Comparison of ENCODE assay signal across 27 mouse cellular contexts in genomic region chr2:127145699-127146098, GRCm38 (mm10). TPM values are rescaled to one million over a fixed set of nuclear protein-coding genes. Genes with fewer than 3 reads are reported as not detected.
DNase-seq lines count a peak whose midpoint lies in the region; ATAC-seq lines count a peak whose summit lies in the region.
"Had no signal": no experiment of that assay in that cellular context is flagged by ENCODE, and none has a peak within 500 bp of the region (broad histone marks: within the 10 kb centered on the region; RNA-seq: fewer than 3 reads in every experiment).

No protein-coding gene starts in this region.

- no peak overlapping the region for H3K4me3 ChIP-seq in heart, embryonic 11.5 days (ENCODE audit: low read depth, low read length)
- H3K4me3 ChIP-seq in liver, embryonic 12.5 days: no peak overlapping the region
- no peak overlapping the region for H3K4me3 ChIP-seq in liver, embryonic 15.5 days (replicated peaks)
- H3K4me3 ChIP-seq: embryonic facial prominence, embryonic 10.5 days; embryonic facial prominence, embryonic 13.5 days; erythroblast, embryonic 14.5 days; forebrain, embryonic 13.5 days; heart, embryonic 13.5 days had no signal

- peak; percentile 48 for DNase-seq in heart, adult 11 months
- no peak for DNase-seq in layer of hippocampus, postnatal 14 days (ENCODE audit: low spot score in 2 of 2)
- no peak for DNase-seq in gastrocnemius, postnatal 10 days
- DNase-seq in left cerebral cortex, postnatal 4 days: no peak
- DNase-seq in embryo, embryonic 9.5 days (ENCODE audit: extremely low spot score): no peak
- DNase-seq: adrenal gland, postnatal 10 days; adrenal gland, postnatal 36 days; cerebellum, adult 11 months; cerebellum, adult 2 months; cerebellum, adult 9-11 months; cerebellum, postnatal 25 days; gastrocnemius, postnatal 14 days; heart, adult 18-20 months; heart, postnatal 14 days; heart, postnatal 4 days had no signal

- 0 out of 2 replicates have a peak, but pooled peaks cover 2% of the 10 kb centered on the region for H3K9me3 ChIP-seq in heart, embryonic 11.5 days (replicated peaks; ENCODE audit: control insufficient read depth, low read length)
- 0 out of 2 replicates have a peak, but pooled peaks cover 4% of the 10 kb centered on the region for H3K9me3 ChIP-seq in liver, embryonic 12.5 days (replicated peaks)
- H3K9me3 ChIP-seq in liver, embryonic 15.5 days (replicated peaks): no peaks in the 10 kb centered on the region
- H3K9me3 ChIP-seq: embryonic facial prominence, embryonic 10.5 days; embryonic facial prominence, embryonic 13.5 days had no signal

- H3K9ac ChIP-seq in heart, embryonic 11.5 days (ENCODE audit: low read depth, low read length): no peak overlapping the region
- peak overlapping the region; percentile 48; the same call in 1 of the 2 replicates for H3K9ac ChIP-seq in liver, embryonic 12.5 days
- H3K9ac ChIP-seq in liver, embryonic 15.5 days: peak overlapping the region; percentile 15; the same call in 1 of the 2 replicates
- H3K9ac ChIP-seq: embryonic facial prominence, embryonic 13.5 days; forebrain, embryonic 13.5 days; heart, embryonic 13.5 days; hindbrain, embryonic 14.5 days had no signal

- H3K36me3 ChIP-seq in heart, embryonic 11.5 days (ENCODE audit: control insufficient read depth, insufficient read depth, low read length): peaks cover 8% of the 10 kb centered on the region; the same call in 1 of the 2 replicates
- peaks cover 13% of the 10 kb centered on the region for H3K36me3 ChIP-seq in liver, embryonic 12.5 days
- peaks cover 13% of the 10 kb centered on the region for H3K36me3 ChIP-seq in liver, embryonic 15.5 days (replicated peaks)

- intact Hi-C loops in left cerebral cortex, postnatal 4 days (cut with DNase I): no loop called here

- no peak for ATAC-seq in heart, embryonic 11.5 days (replicated peaks; ENCODE audit: insufficient number of reproducible peaks, low FRiP score, low TSS enrichment)
- peak; percentile 46 for ATAC-seq in liver, embryonic 12.5 days
- peak; percentile 35 for ATAC-seq in liver, embryonic 15.5 days (ENCODE audit: insufficient read depth)
- ATAC-seq: forebrain, embryonic 13.5 days; forebrain, embryonic 16.5 days; hindbrain, postnatal 0 days; Patski had no signal

- H3K4me2 ChIP-seq in heart, embryonic 11.5 days: no peak overlapping the region
- H3K4me2 ChIP-seq in liver, embryonic 12.5 days: peak overlapping the region; percentile 42
- peak overlapping the region; percentile 27 for H3K4me2 ChIP-seq in liver, embryonic 15.5 days
- H3K4me2 ChIP-seq: embryonic facial prominence, embryonic 13.5 days; forebrain, embryonic 13.5 days; heart, embryonic 13.5 days; hindbrain, embryonic 14.5 days had no signal

- no peak overlapping the region for H3K27ac ChIP-seq in heart, embryonic 11.5 days (ENCODE audit: low read depth, low read length)
- peak overlapping the region; percentile 72 for H3K27ac ChIP-seq in liver, embryonic 12.5 days
- H3K27ac ChIP-seq in liver, embryonic 15.5 days (replicated peaks): peak overlapping the region; percentile 71
- H3K27ac ChIP-seq: embryonic facial prominence, embryonic 10.5 days; embryonic facial prominence, embryonic 13.5 days; forebrain, embryonic 13.5 days; heart, embryonic 13.5 days; hindbrain, embryonic 14.5 days; hindbrain, postnatal 0 days had no signal

- WGBS in heart, embryonic 11.5 days (ENCODE audit: insufficient replicate concordance): 65% methylated on average over 3 of the region's 3 CpGs
- WGBS in liver, embryonic 12.5 days (ENCODE audit: insufficient replicate concordance): 27% methylated on average over 3 of the region's 3 CpGs
- WGBS in liver, embryonic 15.5 days (ENCODE audit: insufficient replicate concordance): 23% methylated on average over 3 of the region's 3 CpGs

- peaks cover 8% of the 10 kb centered on the region for H3K4me1 ChIP-seq in heart, embryonic 11.5 days (ENCODE audit: control insufficient read depth, insufficient read depth, low read length)
- H3K4me1 ChIP-seq in liver, embryonic 12.5 days: peaks cover 55% of the 10 kb centered on the region
- H3K4me1 ChIP-seq in liver, embryonic 15.5 days (replicated peaks): peaks cover 57% of the 10 kb centered on the region

- no peaks in the 10 kb centered on the region; the same call in 1 of the 2 replicates for H3K27me3 ChIP-seq in heart, embryonic 11.5 days (ENCODE audit: control insufficient read depth, insufficient read depth, low read length)
- H3K27me3 ChIP-seq in liver, embryonic 12.5 days (replicated peaks): no peaks in the 10 kb centered on the region
- H3K27me3 ChIP-seq in liver, embryonic 15.5 days: no peaks in the 10 kb centered on the region
- H3K27me3 ChIP-seq: embryonic facial prominence, embryonic 13.5 days; forebrain, embryonic 13.5 days had no signal

RNA-seq across cellular contexts. Expression of gene Itpripl1, which starts 2.5 kb away (rescaled TPM):
- polyA plus RNA-seq in heart, embryonic 11.5 days (2014; fragmentation: Nextera tagmentation; extraction: Ambion mirVana): 11.2 TPM in 2 replicates
- polyA plus RNA-seq in liver, embryonic 12.5 days (2016; fragmentation: Nextera tagmentation; extraction: Ambion mirVana): 28.8 and 30.1 TPM in 2 replicates
- 23.3 and 24.0 TPM in 2 replicates for polyA plus RNA-seq in liver, embryonic 15.5 days (2015; fragmentation: Nextera tagmentation; extraction: Ambion mirVana)
- 1 to 10 TPM; 3.3 to 7.1 TPM for total RNA-seq in layer of hippocampus, postnatal 14 days (2021)
- 1 to 10 TPM; 6.7 to 8.0 TPM for total RNA-seq in gastrocnemius, postnatal 10 days (2021)
- 10 to 100 TPM; 16.4 to 18.2 TPM for total RNA-seq in left cerebral cortex, postnatal 4 days (2021)

RNA-seq across cellular contexts. Expression of gene Ncaph, which starts 11.9 kb away (rescaled TPM):
- 62.6 and 65.2 TPM in 2 replicates for polyA plus RNA-seq in heart, embryonic 11.5 days (2014; fragmentation: Nextera tagmentation; extraction: Ambion mirVana)
- polyA plus RNA-seq in liver, embryonic 12.5 days (2016; fragmentation: Nextera tagmentation; extraction: Ambion mirVana): 73.3 and 75.2 TPM in 2 replicates
- 54.9 and 57.2 TPM in 2 replicates for polyA plus RNA-seq in liver, embryonic 15.5 days (2015; fragmentation: Nextera tagmentation; extraction: Ambion mirVana)
- 1 to 10 TPM; 4.5 to 5.6 TPM for total RNA-seq in layer of hippocampus, postnatal 14 days (2021)
- 10 to 100 TPM in 1 of 2 experiments, 1 to 10 TPM in 1; 9.0 to 12.5 TPM for total RNA-seq in gastrocnemius, postnatal 10 days (2021)
- total RNA-seq in left cerebral cortex, postnatal 4 days (2021): 1 to 10 TPM; 8.7 to 9.8 TPM
